Mouse (Mus musculus): ENCODE measurements at regions not wholly inside any gene's neighbourhood (a gene's known extent, or its start where the extent isn't known, plus 50 kb on each side); places are given as distances from the start of the nearest gene placed in this dataset.

GRCm38 (mm10) chr16:8208251-8209181 is 216.4 kb downstream of the Tmem114 start:
- no peaks in the 10 kb centered on the region for H3K4me1 ChIP-seq (ENCODE audit: control insufficient read depth, insufficient read depth, low read length)
- 40% methylated on average over 8 of the region's 8 CpGs for WGBS

GRCm38 (mm10) chr16:8205014-8205413 is 219.9 kb downstream of the Tmem114 start:
- H3K79me2 ChIP-seq (replicated peaks; ENCODE audit: control insufficient read depth, insufficient read depth, low read length): no peaks in the 10 kb centered on the region
- H3K4me3 ChIP-seq: no peak overlapping the region
- WGBS: 80% methylated on average over 5 of the region's 5 CpGs
- no peak overlapping the region for H3K27ac ChIP-seq
- intact Hi-C loops (cut with DNase I): no loop called here
- no peaks in the 10 kb centered on the region for H3K27me3 ChIP-seq (ENCODE audit: control insufficient read depth, insufficient read depth, low read length)
- TF ChIP-seq CTCF (IDR thresholded peaks at IDR 0.05) (no peak), POLR2A (IDR thresholded peaks at IDR 0.05; ENCODE audit: insufficient read depth, low read depth, low read length) (no peak), EP300 (IDR thresholded peaks at IDR 0.05; ENCODE audit: insufficient read depth, low read depth, low read length) (no peak)
- H3K9ac ChIP-seq (ENCODE audit: low read depth, low read length): no peak overlapping the region
- no peak for DNase-seq
- no peaks in the 10 kb centered on the region for H3K36me3 ChIP-seq (ENCODE audit: control insufficient read depth, insufficient read depth, low read length)
- H3K4me1 ChIP-seq (ENCODE audit: control insufficient read depth, insufficient read depth, low read length): no peaks in the 10 kb centered on the region

More at GRCm38 (mm10) chr16:8208251-8209181, 216.4 kb downstream of the Tmem114 start:
- Histone ChIP-seq H3K79me2 (replicated peaks; ENCODE audit: control insufficient read depth, insufficient read depth, low read length) (no peaks in the 10 kb centered on the region), H3K36me3 (ENCODE audit: control insufficient read depth, insufficient read depth, low read length) (no peaks in the 10 kb centered on the region), H3K27ac (no peak overlapping the region; the same call in 1 of the 2 replicates), H3K9ac (ENCODE audit: low read depth, low read length) (no peak overlapping the region), H3K4me3 (no peak overlapping the region), H3K27me3 (ENCODE audit: control insufficient read depth, insufficient read depth, low read length) (no peaks in the 10 kb centered on the region)
- TF ChIP-seq CTCF (IDR thresholded peaks at IDR 0.05) (peak; percentile 32), POLR2A (IDR thresholded peaks at IDR 0.05; ENCODE audit: insufficient read depth, low read depth, low read length) (no peak), EP300 (IDR thresholded peaks at IDR 0.05; ENCODE audit: insufficient read depth, low read depth, low read length) (peak; percentile 46; the same call in 1 of the 2 replicates)
- peak; percentile 48 to 73 for DNase-seq
- intact Hi-C loops (cut with DNase I): no loop called here

GRCm38 (mm10) chr16:8201306-8201705 is 223.6 kb downstream of the Tmem114 start:
- no peaks in the 10 kb centered on the region for H3K4me1 ChIP-seq (ENCODE audit: control insufficient read depth, insufficient read depth, low read length)
- intact Hi-C loops (cut with DNase I): no loop called here
- H3K4me3 ChIP-seq: no peak overlapping the region
- DNase-seq: no peak
- H3K79me2 ChIP-seq (replicated peaks; ENCODE audit: control insufficient read depth, insufficient read depth, low read length): no peaks in the 10 kb centered on the region
- H3K36me3 ChIP-seq (ENCODE audit: control insufficient read depth, insufficient read depth, low read length): no peaks in the 10 kb centered on the region
- TF ChIP-seq POLR2A (IDR thresholded peaks at IDR 0.05; ENCODE audit: insufficient read depth, low read depth, low read length) (no peak), CTCF (IDR thresholded peaks at IDR 0.05) (no peak), EP300 (IDR thresholded peaks at IDR 0.05; ENCODE audit: insufficient read depth, low read depth, low read length) (no peak)
- WGBS: 50% methylated on average over 3 of the region's 3 CpGs
- H3K27ac ChIP-seq: no peak overlapping the region
- H3K27me3 ChIP-seq (ENCODE audit: control insufficient read depth, insufficient read depth, low read length): no peaks in the 10 kb centered on the region
- no peak overlapping the region for H3K9ac ChIP-seq (ENCODE audit: low read depth, low read length)

GRCm38 (mm10) chr16:8198771-8199562 is 226.0 kb downstream of the Tmem114 start:
- Histone ChIP-seq H3K79me2 (replicated peaks; ENCODE audit: control insufficient read depth, insufficient read depth, low read length) (no peaks in the 10 kb centered on the region), H3K27ac (no peak overlapping the region), H3K36me3 (ENCODE audit: control insufficient read depth, insufficient read depth, low read length) (no peaks in the 10 kb centered on the region), H3K4me3 (no peak overlapping the region), H3K4me1 (ENCODE audit: control insufficient read depth, insufficient read depth, low read length) (no peaks in the 10 kb centered on the region), H3K9ac (ENCODE audit: low read depth, low read length) (no peak overlapping the region), H3K27me3 (ENCODE audit: control insufficient read depth, insufficient read depth, low read length) (no peaks in the 10 kb centered on the region)
- WGBS: 84% methylated on average over 12 of the region's 12 CpGs
- no peak for TF ChIP-seq POLR2A (IDR thresholded peaks at IDR 0.05; ENCODE audit: insufficient read depth, low read depth, low read length)
- TF ChIP-seq CTCF (IDR thresholded peaks at IDR 0.05): no peak
- no peak for TF ChIP-seq EP300 (IDR thresholded peaks at IDR 0.05; ENCODE audit: insufficient read depth, low read depth, low read length)
- intact Hi-C loops (cut with DNase I): no loop called here
- no peak for DNase-seq

DNA sequence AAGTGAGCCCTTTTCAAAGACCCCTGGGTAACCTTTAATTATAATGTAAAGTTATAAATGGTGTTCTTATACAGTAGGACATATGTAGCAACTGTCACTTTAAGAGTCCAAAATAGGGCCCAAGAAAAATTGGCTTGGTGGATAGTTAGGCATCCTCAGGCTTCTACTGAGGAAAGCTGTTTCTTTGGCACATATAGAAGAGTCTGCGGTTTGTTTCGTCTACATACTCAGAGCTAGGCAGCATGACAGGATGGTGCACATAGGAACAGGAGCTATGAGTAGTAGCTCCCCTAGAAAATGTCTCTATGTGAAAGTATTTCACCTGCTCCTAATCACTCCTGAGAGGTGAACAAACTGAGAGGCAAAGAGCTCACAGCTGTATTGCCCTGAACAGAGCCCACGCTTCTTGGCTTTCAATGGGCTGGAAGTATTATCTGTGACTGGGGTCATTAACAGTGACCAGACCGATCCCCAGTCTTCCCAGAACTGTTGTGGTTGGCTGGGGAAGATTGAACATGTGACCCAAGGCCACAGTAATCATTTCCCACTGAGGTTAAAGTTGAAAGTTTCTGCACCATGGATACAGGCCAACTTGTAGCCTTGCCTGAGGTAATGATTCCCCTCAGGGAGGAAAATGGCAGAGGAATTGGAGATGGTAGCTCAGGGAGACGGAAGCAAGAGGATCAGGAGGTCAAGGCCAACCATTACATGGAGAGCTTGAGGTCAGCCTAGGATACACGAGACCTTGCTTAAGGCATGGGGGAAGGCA is 235.3 kb downstream of the Tmem114 start:
- no peaks in the 10 kb centered on the region for H3K36me3 ChIP-seq (ENCODE audit: control insufficient read depth, insufficient read depth, low read length)
- DNase-seq: peak in 1 of 2 experiments; percentile 8
- H3K27ac ChIP-seq: no peak overlapping the region
- no peak overlapping the region for H3K4me3 ChIP-seq
- no peak overlapping the region for H3K9ac ChIP-seq (ENCODE audit: low read depth, low read length)
- TF ChIP-seq EP300 (IDR thresholded peaks at IDR 0.05; ENCODE audit: insufficient read depth, low read depth, low read length) (no peak), POLR2A (IDR thresholded peaks at IDR 0.05; ENCODE audit: insufficient read depth, low read depth, low read length) (no peak), CTCF (IDR thresholded peaks at IDR 0.05) (no peak)
- no peaks in the 10 kb centered on the region for H3K27me3 ChIP-seq (ENCODE audit: control insufficient read depth, insufficient read depth, low read length)
- no peaks in the 10 kb centered on the region for H3K79me2 ChIP-seq (replicated peaks; ENCODE audit: control insufficient read depth, insufficient read depth, low read length)
- no peaks in the 10 kb centered on the region for H3K4me1 ChIP-seq (ENCODE audit: control insufficient read depth, insufficient read depth, low read length)
- intact Hi-C loops (cut with DNase I): no loop called here
- 69% methylated on average over 6 of the region's 6 CpGs for WGBS

Data from heart, adult 2 months (tissue).